Mouse (Mus musculus): ENCODE data around the gene Hp1bp3. TPM values are rescaled to one million over a fixed set of nuclear protein-coding genes. Genes with fewer than 3 reads are reported as not detected.

The Hp1bp3 gene
- polyA plus RNA-seq, 1 experiment from 2014 or later = 109 TPM

DNA sequence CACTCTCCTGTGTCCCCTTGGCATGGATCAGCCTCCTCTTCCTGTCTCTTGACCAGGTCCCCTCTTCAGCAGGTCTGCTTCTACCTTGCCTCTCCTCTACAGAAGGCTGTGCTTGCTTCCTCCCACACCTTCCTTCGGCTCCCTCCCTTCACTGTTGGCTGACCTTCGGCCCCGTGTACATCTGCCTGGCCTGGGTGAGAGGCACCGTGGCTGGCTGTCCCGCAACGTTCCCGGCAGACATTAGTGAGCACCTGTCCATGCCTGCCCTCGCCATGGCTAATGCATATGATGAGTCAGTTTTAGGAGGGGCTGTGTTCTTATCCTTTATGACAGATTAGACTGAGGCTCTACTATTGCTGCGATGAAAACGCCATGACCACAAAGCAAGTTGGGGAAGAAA, 51.8 kb downstream of the Hp1bp3 start:
- Histone ChIP-seq H3K4me2 (no peak overlapping the region), H3K9me3 (replicated peaks) (peaks cover 6% of the 10 kb centered on the region), H3K4me1 (replicated peaks) (peaks cover 8% of the 10 kb centered on the region), H3K27ac (ENCODE audit: poor library complexity, severe bottlenecking) (no peak overlapping the region), H3K27me3 (replicated peaks) (peaks cover 44% of the 10 kb centered on the region), H3K9ac (no peak overlapping the region), H3K4me3 (no peak overlapping the region), H3K36me3 (no peaks in the 10 kb centered on the region)
- 81% methylated on average over 10 of the region's 10 CpGs for WGBS
- no peak for ATAC-seq (ENCODE audit: insufficient number of reproducible peaks, low FRiP score)

- no peak for ATAC-seq (ENCODE audit: insufficient number of reproducible peaks, low FRiP score)
- 54% methylated on average over 14 of the region's 14 CpGs for WGBS
- Histone ChIP-seq H3K9me3 (replicated peaks) (peaks cover 2% of the 10 kb centered on the region), H3K36me3 (no peaks in the 10 kb centered on the region), H3K9ac (no peak overlapping the region), H3K27me3 (replicated peaks) (peaks cover 34% of the 10 kb centered on the region), H3K4me2 (no peak overlapping the region), H3K27ac (ENCODE audit: poor library complexity, severe bottlenecking) (no peak overlapping the region), H3K4me3 (no peak overlapping the region), H3K4me1 (replicated peaks) (peaks cover 8% of the 10 kb centered on the region; the same call in 1 of the 2 replicates)
Observed at GRCm38 (mm10) chr4:138272011-138272997, 56.2 kb downstream of the Hp1bp3 start.

DNA sequence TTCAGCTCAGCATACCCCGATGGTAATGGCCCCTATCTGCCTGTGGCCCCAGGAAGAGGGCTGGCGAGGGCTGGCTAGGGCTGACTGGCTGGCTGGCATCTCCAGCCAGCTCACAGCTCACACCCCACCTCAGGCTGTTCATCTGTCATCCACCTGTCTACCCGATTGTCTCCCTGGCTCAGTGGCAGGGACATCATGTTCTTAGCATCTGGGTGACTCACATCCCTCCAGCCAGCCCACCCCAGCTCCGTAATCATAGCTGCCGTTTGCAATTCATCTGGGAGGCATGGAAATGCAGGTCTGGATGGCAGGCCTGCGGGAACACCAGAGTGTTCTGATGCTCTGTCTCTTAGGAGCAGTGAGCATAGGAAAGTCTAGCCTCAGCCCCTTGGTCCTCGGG, 62.2 kb downstream of the Hp1bp3 start:
- Histone ChIP-seq H3K4me3 (no peak overlapping the region), H3K4me1 (replicated peaks) (no peaks in the 10 kb centered on the region), H3K9ac (no peak overlapping the region), H3K27ac (ENCODE audit: poor library complexity, severe bottlenecking) (no peak overlapping the region), H3K4me2 (no peak overlapping the region), H3K9me3 (replicated peaks) (no peaks in the 10 kb centered on the region), H3K36me3 (no peaks in the 10 kb centered on the region), H3K27me3 (replicated peaks) (peaks cover 19% of the 10 kb centered on the region)
- ATAC-seq (ENCODE audit: insufficient number of reproducible peaks, low FRiP score) = no peak
- WGBS = 63% methylated on average over 7 of the region's 7 CpGs

GRCm38 (mm10) chr4:138282834-138283233, 66.7 kb downstream of the Hp1bp3 start:
- Histone ChIP-seq H3K4me3 (no peak overlapping the region), H3K27me3 (replicated peaks) (peaks cover 11% of the 10 kb centered on the region), H3K9me3 (replicated peaks) (0 out of 2 replicates have a peak, but pooled peaks cover 6% of the 10 kb centered on the region), H3K9ac (no peak overlapping the region), H3K27ac (ENCODE audit: poor library complexity, severe bottlenecking) (no peak overlapping the region), H3K4me1 (replicated peaks) (no peaks in the 10 kb centered on the region), H3K36me3 (no peaks in the 10 kb centered on the region), H3K4me2 (no peak overlapping the region)
- WGBS = 24% methylated on average over 4 of the region's 4 CpGs
- 0 out of 2 replicates have a peak, but pooled peaks have one; percentile 15 for ATAC-seq (ENCODE audit: insufficient number of reproducible peaks, low FRiP score)

DNA sequence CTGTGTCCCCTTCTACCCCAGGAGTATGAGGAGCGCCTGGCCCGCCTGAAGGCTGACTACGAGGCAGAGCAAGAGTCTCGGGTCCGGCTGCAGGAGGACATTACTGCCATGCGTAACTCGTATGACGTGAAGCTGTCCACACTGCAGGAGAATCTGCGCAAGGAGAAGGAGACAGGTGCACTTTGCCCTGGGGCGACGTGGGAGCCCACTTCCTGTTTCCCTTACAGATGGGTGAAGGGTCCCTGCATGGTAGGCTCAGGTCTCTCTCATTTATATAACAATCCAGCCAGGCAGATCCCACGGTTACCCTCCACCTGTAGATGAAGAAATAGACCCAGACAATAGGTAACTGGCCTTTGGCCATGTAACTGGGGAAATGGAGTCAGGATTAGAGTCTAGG, 70.3 kb downstream of the Hp1bp3 start:
- Histone ChIP-seq H3K4me2 (no peak overlapping the region), H3K9ac (no peak overlapping the region), H3K4me3 (no peak overlapping the region), H3K36me3 (no peaks in the 10 kb centered on the region), H3K27ac (ENCODE audit: poor library complexity, severe bottlenecking) (no peak overlapping the region), H3K27me3 (replicated peaks) (peaks cover 14% of the 10 kb centered on the region), H3K9me3 (replicated peaks) (0 out of 2 replicates have a peak, but pooled peaks cover 6% of the 10 kb centered on the region), H3K4me1 (replicated peaks) (no peaks in the 10 kb centered on the region)
- 80% methylated on average over 12 of the region's 12 CpGs for WGBS
- ATAC-seq (ENCODE audit: insufficient number of reproducible peaks, low FRiP score) = no peak

DNA sequence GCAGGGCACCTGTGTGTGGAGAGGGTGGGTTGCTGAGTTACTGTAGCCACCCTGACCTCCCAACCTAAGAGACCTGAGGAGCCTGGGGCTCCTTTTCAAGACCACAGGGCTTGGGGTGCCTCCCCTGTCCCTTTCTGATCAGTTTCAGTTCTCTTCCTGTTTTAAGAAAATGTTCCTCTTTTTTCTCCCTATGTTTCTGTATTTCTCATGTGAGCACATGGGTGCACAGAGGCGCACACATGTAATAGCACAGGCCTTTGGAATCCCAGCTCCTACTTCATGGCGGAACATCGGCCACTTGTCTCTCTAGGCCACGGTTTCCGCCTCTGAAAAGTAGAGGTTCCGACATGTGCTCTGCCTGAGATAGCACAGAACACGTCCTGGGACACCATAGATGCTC, 72.6 kb downstream of the Hp1bp3 start:
- Histone ChIP-seq H3K4me3 (no peak overlapping the region), H3K9ac (no peak overlapping the region), H3K4me1 (replicated peaks) (no peaks in the 10 kb centered on the region), H3K27me3 (replicated peaks) (peaks cover 14% of the 10 kb centered on the region; the same call in 1 of the 2 replicates), H3K27ac (ENCODE audit: poor library complexity, severe bottlenecking) (no peak overlapping the region), H3K9me3 (replicated peaks) (peaks cover 12% of the 10 kb centered on the region), H3K36me3 (no peaks in the 10 kb centered on the region), H3K4me2 (no peak overlapping the region)
- ATAC-seq (ENCODE audit: insufficient number of reproducible peaks, low FRiP score) = no peak
- 78% methylated on average over 7 of the region's 7 CpGs for WGBS

- H3K36me3 ChIP-seq = no peaks in the 10 kb centered on the region
- no peak overlapping the region for H3K9ac ChIP-seq
- H3K27ac ChIP-seq (ENCODE audit: poor library complexity, severe bottlenecking) = no peak overlapping the region
- no peak overlapping the region for H3K4me2 ChIP-seq
- WGBS = 84% methylated on average over 13 of the region's 13 CpGs
- H3K9me3 ChIP-seq (replicated peaks) = peaks cover 8% of the 10 kb centered on the region
- H3K27me3 ChIP-seq (replicated peaks) = peaks cover 8% of the 10 kb centered on the region; the same call in 1 of the 2 replicates
- no peaks in the 10 kb centered on the region for H3K4me1 ChIP-seq (replicated peaks)
- H3K4me3 ChIP-seq = no peak overlapping the region
- ATAC-seq (ENCODE audit: insufficient number of reproducible peaks, low FRiP score) = no peak
Observed at GRCm38 (mm10) chr4:138292028-138292427, 75.9 kb downstream of the Hp1bp3 start.

DNA sequence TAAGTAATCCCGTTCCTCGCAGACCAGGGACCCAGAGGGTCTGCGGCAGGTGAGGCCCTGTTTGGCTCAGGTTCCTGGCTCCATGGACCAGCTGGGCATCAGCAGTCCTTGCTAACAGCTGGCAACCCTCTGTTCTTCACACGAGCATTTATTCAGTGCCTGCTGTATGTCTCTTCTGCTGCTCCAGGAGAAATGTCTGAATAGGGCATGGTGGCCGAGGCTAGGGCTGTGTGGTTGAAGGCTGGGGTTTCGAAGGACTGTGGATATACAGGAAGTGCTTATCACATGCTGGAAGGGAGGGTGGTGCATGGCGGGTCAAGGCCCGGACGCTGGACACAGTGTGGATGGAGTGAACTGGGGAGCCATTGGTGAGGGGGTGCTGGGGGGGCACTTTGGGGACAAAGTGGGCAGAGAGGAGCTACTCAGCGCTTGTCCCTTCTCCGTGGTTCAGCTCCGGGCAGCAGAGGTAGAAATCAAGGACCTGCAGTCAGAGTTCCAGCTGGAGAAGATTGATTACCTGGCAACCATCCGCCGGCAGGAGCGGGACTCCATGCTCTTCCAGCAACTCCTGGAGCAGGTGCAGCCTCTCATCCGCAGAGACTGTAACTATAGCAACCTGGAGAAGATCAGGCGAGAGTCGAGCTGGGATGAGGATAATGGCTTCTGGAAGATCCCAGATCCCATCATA, 77.3 kb downstream of the Hp1bp3 start:
- Histone ChIP-seq H3K4me3 (no peak overlapping the region), H3K27ac (ENCODE audit: poor library complexity, severe bottlenecking) (no peak overlapping the region), H3K36me3 (no peaks in the 10 kb centered on the region), H3K4me1 (replicated peaks) (no peaks in the 10 kb centered on the region), H3K4me2 (no peak overlapping the region), H3K9me3 (replicated peaks) (peaks cover 8% of the 10 kb centered on the region), H3K9ac (no peak overlapping the region), H3K27me3 (replicated peaks) (no peaks in the 10 kb centered on the region)
- ATAC-seq (ENCODE audit: insufficient number of reproducible peaks, low FRiP score) = no peak
- WGBS = 80% methylated on average over 18 of the region's 18 CpGs

GRCm38 (mm10) chr4:138293949-138294550, 78.0 kb downstream of the Hp1bp3 start:
- no peaks in the 10 kb centered on the region for H3K36me3 ChIP-seq
- ATAC-seq (ENCODE audit: insufficient number of reproducible peaks, low FRiP score) = no peak
- no peak overlapping the region for H3K27ac ChIP-seq (ENCODE audit: poor library complexity, severe bottlenecking)
- H3K4me2 ChIP-seq = no peak overlapping the region
- no peak overlapping the region for H3K4me3 ChIP-seq
- H3K9me3 ChIP-seq (replicated peaks) = peaks cover 8% of the 10 kb centered on the region
- H3K4me1 ChIP-seq (replicated peaks) = no peaks in the 10 kb centered on the region
- no peaks in the 10 kb centered on the region for H3K27me3 ChIP-seq (replicated peaks)
- WGBS = 81% methylated on average over 9 of the region's 14 CpGs
- no peak overlapping the region for H3K9ac ChIP-seq
